Mouse (Mus musculus) stomach, postnatal 0 days (tissue): ENCODE results near the gene Otud7a. TPM values are rescaled to one million over a fixed set of nuclear protein-coding genes. Genes with fewer than 3 reads are reported as not detected.

Experiments
- ATAC-seq: fragments of 200-750 bp; cut with Nextera tagmentation; 2 replicates; pipeline ENCODE4 v1.8.0; 2017; ENCODE audit not compliant: low FRiP score, low TSS enrichment
- DNase-seq: peaks from one replicate; pipeline ENCODE4 v3.0.0-alpha.2; 2016; ENCODE audit warnings: low spot score
- H3K27ac ChIP-seq: fragments of 300-500 bp; sonication (generic); replicated peaks from 2 replicates; pipeline ENCODE4 v1.5.1; 2014; ENCODE audit warnings: mild to moderate bottlenecking, control low read depth
- H3K27me3 ChIP-seq: fragments of 300-500 bp; sonication (generic); 2 replicates; pipeline ENCODE4 v1.6.1; 2014; ENCODE audit warnings: low read length; ENCODE audit not compliant: control insufficient read depth, insufficient read depth
- H3K36me3 ChIP-seq: fragments of 300-500 bp; sonication (generic); 2 replicates; pipeline ENCODE4 v1.6.1; 2014; ENCODE audit warnings: low read length, mixed read lengths; ENCODE audit not compliant: control insufficient read depth, insufficient read depth
- H3K4me1 ChIP-seq: fragments of 300-500 bp; sonication (generic); replicated peaks from 2 replicates; pipeline ENCODE4 v1.6.1; 2014; ENCODE audit warnings: antibody characterized with exemption; ENCODE audit not compliant: control insufficient read depth, insufficient read depth
- H3K4me2 ChIP-seq: fragments of 300-500 bp; sonication (generic); replicated peaks from 2 replicates; pipeline ENCODE4 v1.6.1; 2014; ENCODE audit warnings: low read depth, mild to moderate bottlenecking, control low read depth, moderate library complexity
- H3K4me3 ChIP-seq: fragments of 300-500 bp; sonication (generic); 2 replicates; pipeline ENCODE4 v1.5.1; 2014; ENCODE audit warnings: low read depth, low read length, control low read depth
- H3K9ac ChIP-seq: fragments of 300-500 bp; sonication (generic); 2 replicates; pipeline ENCODE4 v1.6.1; 2014; ENCODE audit warnings: mild to moderate bottlenecking, low read length, control low read depth, mixed read lengths
- H3K9me3 ChIP-seq: fragments of 300-500 bp; sonication (generic); 2 replicates; pipeline ENCODE4 v1.6.1; 2016; ENCODE audit warnings: low read length; ENCODE audit not compliant: control insufficient read depth
- CTCF ChIP-seq: IDR thresholded peaks from 2 replicates; pipeline ENCODE4 v1.5.1; 2016; ENCODE audit warnings: antibody characterized with exemption, low read depth, mild to moderate bottlenecking, moderate library complexity
- EP300 ChIP-seq: optimal IDR thresholded peaks from 2 replicates; pipeline ENCODE3; 2016; ENCODE audit warnings: antibody characterized with exemption
- WGBS: fragments of 180-500 bp; shearing (Covaris S2); extraction: QIAGEN DNeasy Blood & Tissue Kit; methylation state at CpG from one replicate; pipeline ENCODE4 v1.1.7; 2014; 5-methylcytosine and 5-hydroxymethylcytosine counted together
- polyA plus RNA-seq: library from polyadenylated mRNA; unstranded; fragments of >200 nt; fragmentation: Nextera tagmentation; extraction: Ambion mirVana; gene quantifications from 2 replicates; pipeline ENCODE4 v1.2.1, GENCODE M21; 2015

The Otud7a gene
- polyA plus RNA-seq, 1 experiment from 2014 or later: 0.13 TPM

GRCm38 (mm10) chr7:63671904-63672303, 227.4 kb downstream of the Otud7a start:
- Histone ChIP-seq H3K36me3 (no peaks in the 10 kb centered on the region), H3K9ac (no peak overlapping the region), H3K9me3 (no peaks in the 10 kb centered on the region), H3K4me3 (no peak overlapping the region), H3K4me1 (no peaks in the 10 kb centered on the region), H3K4me2 (no peak overlapping the region), H3K27ac (no peak overlapping the region), H3K27me3 (no peaks in the 10 kb centered on the region)
- ATAC-seq: peak; percentile 73; the same call in 1 of the 2 replicates
- DNase-seq: peak; percentile 41
- WGBS: 28% methylated on average over 3 of the region's 3 CpGs
- TF ChIP-seq EP300 (no peak), CTCF (peak; percentile 86)

GRCm38 (mm10) chr7:63676631-63677030, 232.1 kb downstream of the Otud7a start:
- Histone ChIP-seq H3K27me3 (no peaks in the 10 kb centered on the region), H3K4me3 (no peak overlapping the region), H3K36me3 (no peaks in the 10 kb centered on the region), H3K4me1 (no peaks in the 10 kb centered on the region), H3K27ac (no peak overlapping the region), H3K9ac (no peak overlapping the region), H3K4me2 (no peak overlapping the region), H3K9me3 (no peaks in the 10 kb centered on the region)
- TF ChIP-seq CTCF (no peak), EP300 (no peak)
- WGBS: 85% methylated on average over 5 of the region's 5 CpGs
- DNase-seq (no peak), ATAC-seq (no peak)

GRCm38 (mm10) chr7:63677149-63677548, 232.6 kb downstream of the Otud7a start:
- ATAC-seq: no peak
- 45% methylated on average over 2 of the region's 2 CpGs for WGBS
- no peak overlapping the region for H3K9ac ChIP-seq

GRCm38 (mm10) chr7:63687056-63687455, 242.5 kb downstream of the Otud7a start:
- Histone ChIP-seq H3K9me3 (no peaks in the 10 kb centered on the region), H3K4me2 (no peak overlapping the region), H3K9ac (no peak overlapping the region), H3K36me3 (no peaks in the 10 kb centered on the region), H3K27me3 (no peaks in the 10 kb centered on the region), H3K4me1 (no peaks in the 10 kb centered on the region), H3K27ac (no peak overlapping the region), H3K4me3 (no peak overlapping the region)
- 79% methylated on average over 4 of the region's 4 CpGs for WGBS
- DNase-seq (no peak), ATAC-seq (no peak)
- TF ChIP-seq EP300 (no peak), CTCF (no peak)

More at GRCm38 (mm10) chr7:63677149-63677548, 232.6 kb downstream of the Otud7a start:
- Histone ChIP-seq H3K27ac (no peak overlapping the region), H3K27me3 (no peaks in the 10 kb centered on the region), H3K4me2 (no peak overlapping the region), H3K4me3 (no peak overlapping the region), H3K36me3 (no peaks in the 10 kb centered on the region), H3K9me3 (no peaks in the 10 kb centered on the region), H3K4me1 (no peaks in the 10 kb centered on the region)
- TF ChIP-seq EP300 (no peak), CTCF (no peak)
- no peak for DNase-seq

GRCm38 (mm10) chr7:63697921-63698320, 253.4 kb downstream of the Otud7a start:
- no peak for TF ChIP-seq EP300
- TF ChIP-seq CTCF: no peak
- no peak overlapping the region for H3K4me2 ChIP-seq
- no peaks in the 10 kb centered on the region for H3K36me3 ChIP-seq
- H3K9me3 ChIP-seq: no peaks in the 10 kb centered on the region
- DNase-seq (no peak), ATAC-seq (no peak)
- H3K4me3 ChIP-seq: no peak overlapping the region
- WGBS: 71% methylated on average over 4 of the region's 4 CpGs
- H3K27ac ChIP-seq: no peak overlapping the region
- H3K27me3 ChIP-seq: no peaks in the 10 kb centered on the region
- no peaks in the 10 kb centered on the region for H3K4me1 ChIP-seq
- H3K9ac ChIP-seq: no peak overlapping the region

- H3K27ac ChIP-seq: no peak overlapping the region
- H3K4me3 ChIP-seq: no peak overlapping the region
- TF ChIP-seq CTCF (no peak), EP300 (no peak)
- no peak overlapping the region for H3K4me2 ChIP-seq
- WGBS: 73% methylated on average over 8 of the region's 8 CpGs
- ATAC-seq (no peak), DNase-seq (no peak)
- H3K9me3 ChIP-seq: no peaks in the 10 kb centered on the region
- no peaks in the 10 kb centered on the region for H3K36me3 ChIP-seq
- no peaks in the 10 kb centered on the region for H3K27me3 ChIP-seq
- no peaks in the 10 kb centered on the region for H3K4me1 ChIP-seq
- no peak overlapping the region for H3K9ac ChIP-seq
Observed at GRCm38 (mm10) chr7:63717903-63718302, 273.4 kb downstream of the Otud7a start.
